Mouse (Mus musculus) myocyte (in vitro differentiated cells): ENCODE measurements around the gene Dpagt1. TPM values are rescaled to one million over a fixed set of nuclear protein-coding genes. Genes with fewer than 3 reads are reported as not detected.
A peak's percentile ranks its signal among the peaks of the same experiment; 100 is the strongest.

Experiments
- H3K27me3 ChIP-seq: one replicate; pipeline ENCODE4 v1.6.1; 2011; ENCODE audit not compliant: control insufficient read depth, insufficient read depth, insufficient read length
- H3K36me3 ChIP-seq: one replicate; pipeline ENCODE4 v1.6.1; 2011; ENCODE audit not compliant: control insufficient read depth, insufficient read depth
- H3K4me2 ChIP-seq: one replicate; pipeline ENCODE4 v1.6.1; 2011; ENCODE audit warnings: low read depth, control low read depth
- H3K4me3 ChIP-seq: one replicate; pipeline ENCODE4 v1.5.1; 2011; ENCODE audit warnings: mild to moderate bottlenecking, control low read depth, moderate library complexity
- H3K79me2 ChIP-seq: one replicate; pipeline ENCODE4 v1.6.1; 2011; ENCODE audit not compliant: control insufficient read depth, insufficient read depth
- H3ac ChIP-seq: one replicate; pipeline ENCODE4 v1.6.1; 2011; ENCODE audit not compliant: control insufficient read depth, insufficient read length
- CEBPB ChIP-seq: IDR thresholded peaks from 2 replicates; pipeline ENCODE4 v1.6.1; 2011; ENCODE audit warnings: mild to moderate bottlenecking, moderate library complexity; ENCODE audit not compliant: poor library complexity, insufficient read depth, severe bottlenecking
- E2F4 ChIP-seq: IDR thresholded peaks from one replicate; pipeline ENCODE4 v1.6.1; 2011; ENCODE audit warnings: mild to moderate bottlenecking, control low read depth, moderate library complexity; ENCODE audit not compliant: insufficient read depth
- MAX ChIP-seq: IDR thresholded peaks from one replicate; pipeline ENCODE4 v1.6.1; 2011; ENCODE audit warnings: low read depth, mild to moderate bottlenecking, control low read depth
- MYOD1 ChIP-seq, 3 experiments: IDR thresholded peaks; one replicate each; pipeline ENCODE4 v1.6.1; 2011; ENCODE audit warnings: control low read depth in 2 of 3, low read depth in 2 of 3, mild to moderate bottlenecking in 2 of 3, moderate library complexity in 1 of 3; ENCODE audit not compliant: insufficient read length in 2 of 3, control insufficient read depth in 1 of 3
- MYOG ChIP-seq, 3 experiments: IDR thresholded peaks; one replicate each; pipeline ENCODE4 v1.6.1; 2011; ENCODE audit warnings: control low read depth in 2 of 3, low read depth in 2 of 3, mild to moderate bottlenecking in 2 of 3; ENCODE audit not compliant: insufficient read length in 2 of 3, control insufficient read depth in 1 of 3, insufficient read depth in 1 of 3
- POLR2A ChIP-seq: IDR thresholded peaks from one replicate; pipeline ENCODE4 v1.6.1; 2011; ENCODE audit warnings: low read depth, mild to moderate bottlenecking, control low read depth, moderate library complexity; ENCODE audit not compliant: insufficient read length
- POLR2AphosphoS2 ChIP-seq: IDR thresholded peaks from one replicate; pipeline ENCODE4 v1.6.1; 2011; ENCODE audit warnings: low read depth, control low read depth; ENCODE audit not compliant: insufficient read length
- REST ChIP-seq: IDR thresholded peaks from one replicate; pipeline ENCODE4 v1.6.1; 2011; ENCODE audit warnings: mild to moderate bottlenecking, control low read depth, moderate library complexity; ENCODE audit not compliant: insufficient read depth, insufficient read length
- SRF ChIP-seq: IDR thresholded peaks from one replicate; pipeline ENCODE4 v1.6.1; 2011; ENCODE audit warnings: low read depth; ENCODE audit not compliant: control insufficient read depth, insufficient read length
- TCF12 ChIP-seq: IDR thresholded peaks from one replicate; pipeline ENCODE4 v1.6.1; 2011; ENCODE audit warnings: mild to moderate bottlenecking, control low read depth; ENCODE audit not compliant: poor library complexity, insufficient read depth, severe bottlenecking
- TCF3 ChIP-seq: IDR thresholded peaks from one replicate; pipeline ENCODE4 v1.6.1; 2011; ENCODE audit warnings: low read depth, control low read depth; ENCODE audit not compliant: insufficient read length
- USF1 ChIP-seq: IDR thresholded peaks from one replicate; pipeline ENCODE4 v1.6.1; 2011; ENCODE audit warnings: low read depth, mild to moderate bottlenecking, control low read depth, moderate library complexity
- polyA plus RNA-seq: library from polyadenylated mRNA; unstranded; fragments of >200 nt; fragmentation: generic; extraction: Trizol; gene quantifications from one replicate; pipeline ENCODE4 v1.2.1, GENCODE M21; 2012; ENCODE audit warnings: missing spikeins

Gene Dpagt1
- polyA plus RNA-seq, 1 experiment, result 26.3 TPM

- no peak for TF ChIP-seq SRF
- no peak for TF ChIP-seq CEBPB
- H3K4me2 ChIP-seq, result no peak overlapping the region
- H3K4me3 ChIP-seq, result no peak overlapping the region
These were observed 12.8 kb downstream of the Dpagt1 start for GRCm38 (mm10) chr9:44338574-44338973.

GRCm38 (mm10) chr9:44341487-44341886 lies 15.7 kb downstream of the Dpagt1 start:
- no peak overlapping the region for H3ac ChIP-seq

More at GRCm38 (mm10) chr9:44338574-44338973, 12.8 kb downstream of the Dpagt1 start:
- peaks cover 41% of the 10 kb centered on the region for H3K79me2 ChIP-seq
- H3K27me3 ChIP-seq, result no peaks in the 10 kb centered on the region
- no peak overlapping the region for H3ac ChIP-seq
- peaks cover 12% of the 10 kb centered on the region for H3K36me3 ChIP-seq

GRCm38 (mm10) chr9:44342173-44342572 lies 16.4 kb downstream of the Dpagt1 start:
- Histone ChIP-seq H3ac (no peak overlapping the region), H3K4me3 (no peak overlapping the region), H3K27me3 (no peaks in the 10 kb centered on the region), H3K79me2 (peaks cover 19% of the 10 kb centered on the region), H3K4me2 (peak overlapping the region; percentile 94), H3K36me3 (peaks cover 3% of the 10 kb centered on the region)
- TF ChIP-seq E2F4 (no peak), REST (no peak), TCF12 (no peak), POLR2AphosphoS2 (no peak), POLR2A (no peak), MYOG (IDR thresholded peaks at IDR 0.05; ENCODE audit: control insufficient read depth in 1 of 3, insufficient read depth in 1 of 3, insufficient read length in 2 of 3, low read depth in 2 of 3) (no peak)

More at GRCm38 (mm10) chr9:44341487-44341886, 15.7 kb downstream of the Dpagt1 start:
- H3K79me2 ChIP-seq, result peaks cover 26% of the 10 kb centered on the region
- no peak for TF ChIP-seq USF1
- no peak for TF ChIP-seq TCF12
- no peak for TF ChIP-seq SRF
- no peak for TF ChIP-seq POLR2A
- no peak overlapping the region for H3K4me2 ChIP-seq
- no peak overlapping the region for H3K4me3 ChIP-seq
- H3K36me3 ChIP-seq, result peaks cover 10% of the 10 kb centered on the region
- no peaks in the 10 kb centered on the region for H3K27me3 ChIP-seq

- H3K27me3 ChIP-seq, result no peaks in the 10 kb centered on the region
- H3K4me2 ChIP-seq, result peak overlapping the region; percentile 94
- peak overlapping the region; percentile 51 for H3K4me3 ChIP-seq
- H3K36me3 ChIP-seq, result peaks cover 3% of the 10 kb centered on the region
- H3K79me2 ChIP-seq, result peaks cover 18% of the 10 kb centered on the region
- no peak overlapping the region for H3ac ChIP-seq
- no peak for TF ChIP-seq MAX
- TF ChIP-seq POLR2AphosphoS2, result no peak
- no peak for TF ChIP-seq CEBPB
- TF ChIP-seq E2F4, result no peak
- no peak for TF ChIP-seq USF1
- TF ChIP-seq TCF3, result no peak
- no peak for TF ChIP-seq SRF
- TF ChIP-seq TCF12, result no peak
- TF ChIP-seq REST, result no peak
- no peak for TF ChIP-seq MYOD1 (IDR thresholded peaks at IDR 0.05; ENCODE audit: control insufficient read depth in 1 of 3, insufficient read length in 2 of 3, low read depth in 2 of 3)
- TF ChIP-seq POLR2A, result no peak
- no peak for TF ChIP-seq MYOG (IDR thresholded peaks at IDR 0.05; ENCODE audit: control insufficient read depth in 1 of 3, insufficient read depth in 1 of 3, insufficient read length in 2 of 3, low read depth in 2 of 3)
These were observed 16.8 kb downstream of the Dpagt1 start for GRCm38 (mm10) chr9:44342605-44343004.

GRCm38 (mm10) chr9:44343290-44343689 lies 17.5 kb downstream of the Dpagt1 start:
- Histone ChIP-seq H3K4me3 (peak overlapping the region; percentile 51), H3K4me2 (peak overlapping the region; percentile 94), H3K36me3 (peaks cover 7% of the 10 kb centered on the region), H3K27me3 (no peaks in the 10 kb centered on the region), H3K79me2 (peaks cover 18% of the 10 kb centered on the region), H3ac (peak overlapping the region; percentile 57)
- TF ChIP-seq TCF3, result no peak
- TF ChIP-seq MAX, result no peak
- no peak for TF ChIP-seq MYOG (IDR thresholded peaks at IDR 0.05; ENCODE audit: control insufficient read depth in 1 of 3, insufficient read depth in 1 of 3, insufficient read length in 2 of 3, low read depth in 2 of 3)
- TF ChIP-seq MYOD1 (IDR thresholded peaks at IDR 0.05; ENCODE audit: control insufficient read depth in 1 of 3, insufficient read length in 2 of 3, low read depth in 2 of 3), result no peak
- no peak for TF ChIP-seq CEBPB
- no peak for TF ChIP-seq REST
- TF ChIP-seq SRF, result no peak
- no peak for TF ChIP-seq E2F4
- TF ChIP-seq USF1, result no peak
- no peak for TF ChIP-seq POLR2AphosphoS2
- TF ChIP-seq TCF12, result no peak
- no peak for TF ChIP-seq POLR2A
